Comparison of ENCODE assay signal across 8 mouse cellular contexts in genomic region chr11:97987551-97988526, GRCm38 (mm10). TPM values are rescaled to one million over a fixed set of nuclear protein-coding genes. Genes with fewer than 3 reads are reported as not detected.
DNase-seq lines count a peak whose midpoint lies in the region; ATAC-seq and TF ChIP-seq lines count a peak whose summit lies in the region.

No protein-coding gene starts in this region.

- peak; percentile 83 for ATAC-seq in embryonic facial prominence, embryonic 15.5 days (ENCODE audit: insufficient number of reproducible peaks, low FRiP score, low TSS enrichment, low read depth)
- peak; percentile 78 for ATAC-seq in kidney, embryonic 14.5 days (ENCODE audit: low FRiP score, low TSS enrichment)
- peak; percentile 76 for ATAC-seq in limb, embryonic 15.5 days (ENCODE audit: insufficient number of reproducible peaks, low FRiP score, low TSS enrichment, low read depth)

- peak overlapping the region; percentile 91 for H3K4me2 ChIP-seq in embryonic facial prominence, embryonic 15.5 days (replicated peaks)
- H3K4me2 ChIP-seq in kidney, embryonic 14.5 days (replicated peaks; ENCODE audit: low read depth, low read length) = peak overlapping the region; percentile 65
- H3K4me2 ChIP-seq in limb, embryonic 15.5 days = peak overlapping the region; percentile 93

- H3K4me1 ChIP-seq in bone marrow, adult 2 months (ENCODE audit: control insufficient read depth, insufficient read depth, low read length) = peaks cover 2% of the 10 kb centered on the region; the same call in 1 of the 2 replicates
- peaks cover 31% of the 10 kb centered on the region for H3K4me1 ChIP-seq in embryonic facial prominence, embryonic 15.5 days
- peaks cover 25% of the 10 kb centered on the region for H3K4me1 ChIP-seq in kidney, embryonic 14.5 days (ENCODE audit: control insufficient read depth, insufficient read depth, low read length)
- H3K4me1 ChIP-seq in limb, embryonic 15.5 days = peaks cover 36% of the 10 kb centered on the region

- peak; percentile 35; the same call in 1 of the 2 replicates for TF ChIP-seq POLR2A in bone marrow, adult 2 months (IDR thresholded peaks at IDR 0.05; ENCODE audit: borderline replicate concordance, control insufficient read depth, low read depth, low read length)

- H3K9me3 ChIP-seq in embryonic facial prominence, embryonic 15.5 days (replicated peaks) = no peaks in the 10 kb centered on the region
- no peaks in the 10 kb centered on the region for H3K9me3 ChIP-seq in kidney, embryonic 14.5 days (ENCODE audit: control insufficient read depth, low read length)
- no peaks in the 10 kb centered on the region for H3K9me3 ChIP-seq in limb, embryonic 15.5 days

- peak; percentile 97 for DNase-seq in 416B (ENCODE audit: low read depth)
- peak; percentile 91 to 97 for DNase-seq in heart, adult 9 months (ENCODE audit: low spot score in 2 of 2)
- peak; percentile 81 to 95 for DNase-seq in monocyte, adult 2 months (ENCODE audit: low read depth in 1 of 2, low spot score in 2 of 2)
- DNase-seq in spleen, postnatal 36 days (ENCODE audit: low spot score in 2 of 2) = peak; percentile 91 to 94

- H3K4me3 ChIP-seq in bone marrow, adult 2 months (replicated peaks; ENCODE audit: control insufficient read depth, low read depth, low read length) = peak overlapping the region; percentile 97
- H3K4me3 ChIP-seq in embryonic facial prominence, embryonic 15.5 days (replicated peaks) = peak overlapping the region; percentile 94
- peak overlapping the region; percentile 82 for H3K4me3 ChIP-seq in kidney, embryonic 14.5 days (ENCODE audit: low read length)
- H3K4me3 ChIP-seq in limb, embryonic 15.5 days = peak overlapping the region; percentile 65

- no peaks in the 10 kb centered on the region for H3K36me3 ChIP-seq in embryonic facial prominence, embryonic 15.5 days
- no peaks in the 10 kb centered on the region for H3K36me3 ChIP-seq in kidney, embryonic 14.5 days (ENCODE audit: control insufficient read depth, insufficient read depth, low read length)
- no peaks in the 10 kb centered on the region for H3K36me3 ChIP-seq in limb, embryonic 15.5 days

- H3K27ac ChIP-seq in bone marrow, adult 2 months (ENCODE audit: control insufficient read depth, insufficient read depth, low read depth, low read length, poor library complexity) = peak overlapping the region; percentile 90
- peak overlapping the region; percentile 95 for H3K27ac ChIP-seq in embryonic facial prominence, embryonic 15.5 days (replicated peaks)
- peak overlapping the region; percentile 82 for H3K27ac ChIP-seq in kidney, embryonic 14.5 days (ENCODE audit: low read depth, low read length)
- peak overlapping the region; percentile 90 for H3K27ac ChIP-seq in limb, embryonic 15.5 days

- under 1% methylated on average over 42 of the region's 42 CpGs for WGBS in bone marrow, adult 2 months
- WGBS in embryonic facial prominence, embryonic 15.5 days = under 1% methylated on average over 42 of the region's 42 CpGs
- WGBS in kidney, embryonic 14.5 days = under 1% methylated on average over 42 of the region's 42 CpGs
- under 1% methylated on average over 42 of the region's 42 CpGs for WGBS in limb, embryonic 15.5 days

- H3K27me3 ChIP-seq in embryonic facial prominence, embryonic 15.5 days = peaks cover 27% of the 10 kb centered on the region
- peaks cover 23% of the 10 kb centered on the region for H3K27me3 ChIP-seq in kidney, embryonic 14.5 days (ENCODE audit: control insufficient read depth, insufficient read depth, low read length)
- H3K27me3 ChIP-seq in limb, embryonic 15.5 days = peaks cover 27% of the 10 kb centered on the region

- peak overlapping the region; percentile 59 for H3K9ac ChIP-seq in embryonic facial prominence, embryonic 15.5 days
- peak overlapping the region; percentile 80 for H3K9ac ChIP-seq in kidney, embryonic 14.5 days (ENCODE audit: low read depth, low read length)
- H3K9ac ChIP-seq in limb, embryonic 15.5 days = peak overlapping the region; percentile 71

- TF ChIP-seq CTCF in bone marrow, adult 2 months (IDR thresholded peaks at IDR 0.05; ENCODE audit: control insufficient read depth, insufficient read depth, low read length) = peak; percentile 87

RNA-seq across cellular contexts. Expression of gene Plxdc1, which starts 1.6 kb away (rescaled TPM):
- 2.0 and 11.9 TPM in 2 replicates for polyA plus RNA-seq in bone marrow, adult 2 months (2011; ENCODE audit: insufficient read depth, insufficient read length, low replicate concordance, missing spikeins)
- 2.3 TPM in 2 replicates for polyA plus RNA-seq in embryonic facial prominence, embryonic 15.5 days (2015; fragmentation: Nextera tagmentation; extraction: Ambion mirVana)
- polyA plus RNA-seq in kidney, embryonic 14.5 days (2014; fragmentation: Nextera tagmentation; extraction: Ambion mirVana) = 0.69 and 1.7 TPM in 2 replicates
- 1.7 TPM in 2 replicates for polyA plus RNA-seq in limb, embryonic 15.5 days (2015; fragmentation: Nextera tagmentation; extraction: Ambion mirVana)

RNA-seq across cellular contexts. Expression of gene Arl5c, which starts 8.1 kb away (rescaled TPM):
- 33.1 and 47.3 TPM in 2 replicates for polyA plus RNA-seq in bone marrow, adult 2 months (2011; ENCODE audit: insufficient read depth, insufficient read length, low replicate concordance, missing spikeins)
- polyA plus RNA-seq in embryonic facial prominence, embryonic 15.5 days (2015; fragmentation: Nextera tagmentation; extraction: Ambion mirVana) = 13.0 and 14.7 TPM in 2 replicates
- polyA plus RNA-seq in kidney, embryonic 14.5 days (2014; fragmentation: Nextera tagmentation; extraction: Ambion mirVana) = 9.3 and 16.2 TPM in 2 replicates
- 13.8 and 16.4 TPM in 2 replicates for polyA plus RNA-seq in limb, embryonic 15.5 days (2015; fragmentation: Nextera tagmentation; extraction: Ambion mirVana)

RNA-seq across cellular contexts. Expression of gene Cacnb1, which starts 35.0 kb away (rescaled TPM):
- 4.6 and 5.3 TPM in 2 replicates for polyA plus RNA-seq in bone marrow, adult 2 months (2011; ENCODE audit: insufficient read depth, insufficient read length, low replicate concordance, missing spikeins)
- 21.3 and 22.0 TPM in 2 replicates for polyA plus RNA-seq in embryonic facial prominence, embryonic 15.5 days (2015; fragmentation: Nextera tagmentation; extraction: Ambion mirVana)
- 11.7 and 12.3 TPM in 2 replicates for polyA plus RNA-seq in kidney, embryonic 14.5 days (2014; fragmentation: Nextera tagmentation; extraction: Ambion mirVana)
- 19.6 and 31.1 TPM in 2 replicates for polyA plus RNA-seq in limb, embryonic 15.5 days (2015; fragmentation: Nextera tagmentation; extraction: Ambion mirVana)

RNA-seq across cellular contexts. Expression of gene Rpl19, which starts 38.7 kb away (rescaled TPM):
- polyA plus RNA-seq in bone marrow, adult 2 months (2011; ENCODE audit: insufficient read depth, insufficient read length, low replicate concordance, missing spikeins) = 864 and 1,335 TPM in 2 replicates
- polyA plus RNA-seq in embryonic facial prominence, embryonic 15.5 days (2015; fragmentation: Nextera tagmentation; extraction: Ambion mirVana) = 1,021 and 1,069 TPM in 2 replicates
- polyA plus RNA-seq in kidney, embryonic 14.5 days (2014; fragmentation: Nextera tagmentation; extraction: Ambion mirVana) = 1,236 and 1,648 TPM in 2 replicates
- polyA plus RNA-seq in limb, embryonic 15.5 days (2015; fragmentation: Nextera tagmentation; extraction: Ambion mirVana) = 1,005 and 1,062 TPM in 2 replicates

Comparison
In these comparisons a context has a peak if more than half of its experiments do, and no peak if none do; other contexts are left out.
1. Peak in every context shown above with its lines: DNase-seq, ATAC-seq, H3K4me3 ChIP-seq and H3K27ac ChIP-seq.